ENCODE assay signal across 26 mouse cellular contexts in the genomic region with DNA sequence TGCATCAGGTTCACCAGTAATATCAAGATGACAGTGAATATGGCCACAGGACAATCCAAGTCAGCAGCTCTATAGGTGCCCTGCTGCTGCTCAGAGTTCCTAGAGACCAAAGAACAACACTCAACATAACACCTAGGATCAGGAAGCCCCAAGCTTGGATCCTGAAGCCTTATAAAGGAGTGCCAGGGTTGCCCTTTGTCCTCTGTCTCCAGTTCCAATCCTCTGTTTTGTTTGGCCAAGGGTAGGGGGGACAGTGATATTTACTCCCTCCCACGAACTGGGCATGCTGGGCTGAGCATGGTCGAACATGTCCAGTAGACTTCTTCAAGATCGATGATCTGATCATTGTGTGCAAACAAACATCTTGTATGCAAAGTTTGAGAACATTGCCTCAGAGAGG. TPM values are rescaled to one million over a fixed set of nuclear protein-coding genes. Genes with fewer than 3 reads are reported as not detected.
"Had no signal": no experiment of that assay in that cellular context is flagged by ENCODE, and none has a peak within 500 bp of the region (broad histone marks: within the 10 kb centered on the region; RNA-seq: fewer than 3 reads in every experiment).

No protein-coding gene starts in this region.

- ATAC-seq: midbrain, embryonic 16.5 days had no signal

- H3K9me3 ChIP-seq: midbrain, embryonic 10.5 days; midbrain, embryonic 12.5 days; neural tube, embryonic 13.5 days; neural tube, embryonic 15.5 days had no signal

- H3K27ac ChIP-seq: midbrain, embryonic 10.5 days; midbrain, embryonic 12.5 days; neural tube, embryonic 13.5 days; neural tube, embryonic 15.5 days had no signal

- H3K27me3 ChIP-seq: midbrain, embryonic 12.5 days; neural tube, embryonic 13.5 days; neural tube, embryonic 15.5 days had no signal

- H3K4me1 ChIP-seq: midbrain, embryonic 10.5 days; midbrain, embryonic 12.5 days; neural tube, embryonic 13.5 days; neural tube, embryonic 15.5 days had no signal

- DNase-seq: lung, embryonic 14.5 days; lung, postnatal 10 days; lung, postnatal 4 days; midbrain, embryonic 14.5 days; retina, postnatal 1 day; right cerebral cortex, adult 18-20 months; right cerebral cortex, postnatal 25 days; right cerebral cortex, postnatal 4 days; spleen, adult 18-20 months; thymus, adult 18-20 months; thymus, postnatal 14 days; thymus, postnatal 36 days had no signal

- H3K4me2 ChIP-seq: lung, embryonic 14.5 days; midbrain, embryonic 12.5 days; neural tube, embryonic 13.5 days; neural tube, embryonic 15.5 days had no signal

- H3K9ac ChIP-seq: lung, embryonic 14.5 days; midbrain, embryonic 12.5 days; neural tube, embryonic 13.5 days; neural tube, embryonic 15.5 days had no signal

- H3K4me3 ChIP-seq: midbrain, embryonic 10.5 days; midbrain, embryonic 12.5 days; myocyte; neural tube, embryonic 13.5 days; neural tube, embryonic 15.5 days had no signal

- H3K36me3 ChIP-seq: midbrain, embryonic 10.5 days; midbrain, embryonic 12.5 days; neural tube, embryonic 13.5 days; neural tube, embryonic 15.5 days had no signal

RNA-seq across cellular contexts. Expression of gene Cyp2d40, which starts 56.8 kb away (rescaled TPM):
- total RNA-seq: megakaryocyte, adult 5-6 weeks; megakaryocyte-erythroid progenitor cell, adult 5-6 weeks had no signal
- polyA plus RNA-seq: lung, embryonic 14.5 days; lung, embryonic 16.5 days; midbrain, embryonic 10.5 days; midbrain, embryonic 12.5 days; midbrain, embryonic 14.5 days; midbrain, embryonic 16.5 days; myocyte; neural tube, embryonic 11.5 days; neural tube, embryonic 13.5 days; neural tube, embryonic 15.5 days; small intestine, adult 2 months; stomach, embryonic 14.5 days; stomach, embryonic 16.5 days; thymus, postnatal 0 days had no signal
